Mouse (Mus musculus) spleen, postnatal 0 days (tissue): Measurements from ENCODE around the gene Gm44973. TPM values are rescaled to one million over a fixed set of nuclear protein-coding genes. Genes with fewer than 3 reads are reported as not detected.

Experiments
- polyA plus RNA-seq: library from polyadenylated mRNA; unstranded; fragments of >200 nt; fragmentation: Nextera tagmentation; extraction: Ambion mirVana; gene quantifications from 2 replicates; pipeline ENCODE4 v1.2.1, GENCODE M21; 2015

Gm44973 gene
- polyA plus RNA-seq, result 3.6 and 5.3 TPM in 2 replicates

GRCm38 (mm10) chr7:5015118-5016001, at the start of gene Gm44973:
Gene Gm44973, plus strand, starts transcription at chr7:5015496.

DNA sequence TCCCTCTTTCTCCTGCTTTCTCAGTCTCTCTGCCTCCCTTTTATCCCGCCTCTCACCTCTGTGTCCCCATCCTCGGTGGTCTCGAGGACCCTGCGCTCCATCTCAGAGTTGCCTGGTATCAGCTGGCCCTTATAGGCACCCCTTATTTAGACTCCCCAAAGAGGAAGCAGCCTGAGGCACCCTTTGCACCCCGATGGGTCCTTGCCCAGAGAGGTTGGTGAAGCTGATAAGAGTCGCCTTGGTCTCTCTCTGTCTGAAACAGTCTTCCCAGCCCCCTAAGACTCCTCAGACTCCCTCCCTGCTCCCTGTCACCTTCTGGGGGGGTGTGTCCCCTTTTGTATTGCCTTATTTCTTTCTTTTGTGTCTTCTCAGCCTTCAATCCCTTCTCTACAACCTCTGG, 44.2 kb upstream of the Gm44973 start, which contains the start of gene Sbk3:
Gene Sbk3 (minus strand): TSS at position 101 of the 400 bp plus-strand sequence.

GRCm38 (mm10) chr7:4996003-4996895, 19.0 kb upstream of the Gm44973 start, which contains the start of gene Zfp579:
Gene Zfp579, minus strand, starts transcription at chr7:4996158.

DNA sequence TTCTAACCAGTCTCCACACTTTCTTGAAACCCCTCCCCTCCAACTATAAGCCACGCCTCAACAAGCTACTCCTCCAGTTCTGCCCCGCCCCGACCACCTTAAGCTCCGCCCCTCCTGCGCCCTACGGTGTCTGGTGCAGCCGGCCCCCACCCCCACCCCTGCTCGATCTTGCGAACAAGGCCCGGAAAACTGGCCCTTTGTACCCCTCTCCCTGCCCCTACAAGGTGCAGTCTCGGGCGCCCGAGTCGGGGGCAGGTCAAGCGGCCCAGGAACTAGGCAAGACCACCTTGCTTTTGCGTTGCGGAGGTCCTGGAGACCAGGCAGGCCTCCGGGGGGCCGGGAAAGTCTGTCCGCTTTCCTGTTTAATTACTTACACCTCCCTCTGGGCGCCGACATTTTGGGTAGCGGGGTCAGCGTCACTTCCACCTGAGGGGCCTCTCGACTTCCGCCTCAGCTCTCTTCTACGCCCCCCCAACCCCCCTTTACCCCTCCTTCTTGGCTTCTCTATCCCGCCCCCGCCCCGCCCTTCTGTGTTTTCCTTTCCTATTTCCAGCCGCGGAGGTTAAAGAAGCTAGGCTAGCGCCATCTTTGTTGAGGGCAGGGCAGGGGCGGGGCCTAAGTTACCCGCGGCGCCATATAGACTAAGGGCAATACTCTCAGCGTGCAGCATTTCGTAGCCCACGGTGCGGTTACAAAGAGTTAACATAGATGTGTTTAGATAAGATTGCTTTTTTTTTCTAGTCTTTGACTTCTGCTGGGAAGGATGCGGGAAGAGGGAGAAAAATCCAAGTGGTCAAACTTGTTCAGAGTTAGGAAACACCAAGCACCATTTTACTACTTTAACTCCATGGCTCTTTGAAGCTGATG, 812 bp upstream of the Gm44973 start, which contains the start of the genes Zfp524 and Fiz1:
Gene Zfp524 (plus strand): TSS at position 165 of the 867 bp plus-strand sequence.
Gene Fiz1 (minus strand): TSS at position 447 of the 867 bp plus-strand sequence.

GRCm38 (mm10) chr7:5020000-5020681, 4.8 kb downstream of the Gm44973 start, which contains the start of the genes Zfp865 and Ccdc106:
Gene Zfp865, plus strand, starts transcription at chr7:5020376.
Gene Ccdc106, plus strand, starts transcription at chr7:5020553.

DNA sequence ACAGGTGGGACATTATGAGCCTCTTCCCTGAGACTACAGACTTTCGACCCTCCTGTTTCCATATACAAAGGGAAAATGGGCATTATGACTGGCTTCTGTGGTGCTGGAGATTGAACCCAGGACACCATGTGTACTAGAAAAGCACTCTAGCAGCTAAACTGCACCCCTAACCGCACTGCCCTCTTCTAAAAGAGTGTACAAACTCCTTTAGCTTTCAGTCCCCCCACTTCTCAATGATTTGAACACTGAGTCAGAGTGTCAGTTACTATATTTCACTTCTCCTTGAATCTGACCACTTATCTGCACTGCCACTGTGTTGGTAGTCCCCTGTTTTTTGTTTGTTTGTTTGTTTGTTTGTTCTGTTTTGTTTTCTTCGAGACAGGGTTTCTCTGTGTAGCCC, 18.5 kb downstream of the Gm44973 start, which contains the start of gene 4632433K11Rik:
Gene 4632433K11Rik (plus strand): TSS at position 301 of the 400 bp plus-strand sequence.

GRCm38 (mm10) chr7:5038109-5038732, 22.9 kb downstream of the Gm44973 start, which contains the start of gene Zfp784:
Gene Zfp784, minus strand, starts transcription at chr7:5038446.

DNA sequence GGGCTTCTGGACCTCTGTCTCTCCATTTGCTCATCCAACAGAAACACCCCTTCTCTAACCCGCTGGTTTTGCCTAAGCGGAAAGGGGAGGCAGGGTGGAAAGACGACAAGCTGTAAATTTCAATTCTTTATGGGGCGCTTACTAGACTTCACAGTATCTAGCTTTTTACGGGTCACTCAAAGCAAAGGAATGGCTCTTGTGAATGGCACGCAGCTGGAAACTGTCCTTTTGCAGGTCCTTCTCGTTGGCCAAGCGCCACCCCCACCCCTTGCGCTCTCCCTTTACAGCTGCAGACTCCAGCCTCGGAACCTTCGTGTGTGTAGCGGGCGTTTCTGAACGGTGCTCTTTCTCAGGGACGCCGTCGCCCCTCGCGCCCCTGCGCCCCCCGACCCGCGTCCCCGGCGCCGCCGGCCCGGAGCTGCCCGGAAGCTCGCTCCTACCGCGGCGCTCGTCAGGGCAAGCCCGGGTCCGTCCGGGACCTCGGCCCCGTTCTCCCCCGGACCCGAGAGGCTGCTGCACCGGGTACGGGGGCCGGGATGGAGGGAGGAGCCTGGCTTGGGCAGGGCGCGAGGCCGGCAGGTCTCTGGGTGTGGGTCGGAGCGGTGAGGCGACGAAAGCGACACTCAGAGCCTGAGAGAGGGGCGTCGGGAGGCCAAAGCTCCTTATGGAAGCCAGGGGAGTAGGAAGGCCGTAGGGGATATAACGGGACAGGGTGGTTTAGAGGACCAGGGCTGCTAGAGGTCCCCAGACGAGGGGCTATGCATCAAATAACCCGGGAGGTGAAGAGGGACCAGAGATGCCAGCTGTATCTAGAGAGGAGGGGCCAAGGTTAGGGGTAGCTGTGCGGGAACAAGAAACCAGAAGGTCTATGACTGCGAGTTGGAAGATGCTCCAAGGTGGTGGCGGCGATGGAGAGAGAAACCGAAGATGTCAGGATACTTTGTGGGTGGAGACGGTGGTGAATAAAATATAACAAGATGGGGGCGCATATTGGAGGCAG, 36.2 kb downstream of the Gm44973 start, which contains the start of gene Zfp580:
Gene Zfp580 (plus strand): TSS at position 346 of the 1,000 bp plus-strand sequence.

GRCm38 (mm10) chr7:5061774-5062359, 46.6 kb downstream of the Gm44973 start, which contains the start of gene U2af2:
Gene U2af2, plus strand, starts transcription at chr7:5062143.

GRCm38 (mm10) chr7:5080010-5080751, 64.9 kb downstream of the Gm44973 start, which contains the start of gene Epn1:
Gene Epn1, plus strand, starts transcription at chr7:5080235.

Other genes with a start within 250 kb of the Gm44973 start
- gene Fam71e2, start 244.2 kb upstream of the Gm44973 start, polyA plus RNA-seq, result not detected in 2 replicates
- 0.12 and 0.15 TPM in 2 replicates for gene Il11, start 232.6 kb upstream of the Gm44973 start, polyA plus RNA-seq
- gene Tmem190, start 232.6 kb upstream of the Gm44973 start, polyA plus RNA-seq, result not detected in 2 replicates
- gene Tmem238, start 225.8 kb upstream of the Gm44973 start, polyA plus RNA-seq, result 22.1 and 25.2 TPM in 2 replicates
- 423 and 433 TPM in 2 replicates for gene Rpl28, start 222.6 kb upstream of the Gm44973 start, polyA plus RNA-seq
- 251 and 289 TPM in 2 replicates for gene Ube2s, start 202.9 kb upstream of the Gm44973 start, polyA plus RNA-seq
- 0.04 TPM in 1 of 2 replicates, not detected in the other for gene Shisa7, start 170.8 kb upstream of the Gm44973 start, polyA plus RNA-seq
- 3.9 and 4.3 TPM in 2 replicates for gene Isoc2b, start 145.2 kb upstream of the Gm44973 start, polyA plus RNA-seq
- 0.66 and 0.74 TPM in 2 replicates for gene Isoc2a, start 138.3 kb upstream of the Gm44973 start, polyA plus RNA-seq
- not detected in 2 replicates for gene Gm36210, start 109.0 kb upstream of the Gm44973 start, polyA plus RNA-seq
- gene Zfp628, start 100.3 kb upstream of the Gm44973 start, polyA plus RNA-seq, result 2.2 and 2.6 TPM in 2 replicates
- 0.62 and 0.71 TPM in 2 replicates for gene Nat14, start 93.5 kb upstream of the Gm44973 start, polyA plus RNA-seq
- 0.30 and 0.31 TPM in 2 replicates for gene Ssc5d, start 89.7 kb upstream of the Gm44973 start, polyA plus RNA-seq
- not detected in 2 replicates for gene Sbk2, start 51.1 kb upstream of the Gm44973 start, polyA plus RNA-seq
- gene Sbk3, start 44.3 kb upstream of the Gm44973 start, polyA plus RNA-seq, result not detected in 2 replicates
- gene Zfp579, start 19.3 kb upstream of the Gm44973 start, polyA plus RNA-seq, result 6.4 and 9.8 TPM in 2 replicates
- gene Zfp524, start 1.1 kb upstream of the Gm44973 start, polyA plus RNA-seq, result 10.6 and 10.8 TPM in 2 replicates
- gene Fiz1, start 799 bp upstream of the Gm44973 start, polyA plus RNA-seq, result 14.5 and 16.2 TPM in 2 replicates
- 2.8 and 4.2 TPM in 2 replicates for gene Zfp865, start 4.9 kb downstream of the Gm44973 start, polyA plus RNA-seq
- gene Ccdc106, start 5.1 kb downstream of the Gm44973 start, polyA plus RNA-seq, result 0.67 and 0.95 TPM in 2 replicates
- not detected in 2 replicates for gene 4632433K11Rik, start 18.6 kb downstream of the Gm44973 start, polyA plus RNA-seq
- gene Zfp784, start 22.9 kb downstream of the Gm44973 start, polyA plus RNA-seq, result 1.7 and 2.3 TPM in 2 replicates
- gene Zfp580, start 36.0 kb downstream of the Gm44973 start, polyA plus RNA-seq, result 6.8 and 10.0 TPM in 2 replicates
- gene U2af2, start 46.6 kb downstream of the Gm44973 start, polyA plus RNA-seq, result 82.2 and 85.4 TPM in 2 replicates
- 68.8 and 71.1 TPM in 2 replicates for gene Epn1, start 64.7 kb downstream of the Gm44973 start, polyA plus RNA-seq
- gene Rfpl4, start 101.5 kb downstream of the Gm44973 start, polyA plus RNA-seq, result not detected in 2 replicates
- 0.53 and 0.63 TPM in 2 replicates for gene Rasl2-9, start 110.5 kb downstream of the Gm44973 start, polyA plus RNA-seq
- gene Vmn1r55, start 134.2 kb downstream of the Gm44973 start, polyA plus RNA-seq, result not detected in 2 replicates
- gene Vmn1r56, start 181.3 kb downstream of the Gm44973 start, polyA plus RNA-seq, result not detected in 2 replicates
- gene Vmn1r57, start 203.0 kb downstream of the Gm44973 start, polyA plus RNA-seq, result not detected in 2 replicates